Mouse (Mus musculus) neural tube, embryonic 13.5 days (tissue): Measurements from ENCODE around the gene S1pr4. TPM values are rescaled to one million over a fixed set of nuclear protein-coding genes. Genes with fewer than 3 reads are reported as not detected.

ENCODE experiments used
- ATAC-seq: fragments of 200-750 bp; cut with Nextera tagmentation; 2 replicates; pipeline ENCODE4 v1.8.0; 2017; ENCODE audit warnings: low read depth, mild to moderate bottlenecking, moderate TSS enrichment, moderate library complexity
- H3K27ac ChIP-seq: fragments of 300-500 bp; sonication (generic); replicated peaks from 2 replicates; pipeline ENCODE4 v1.5.1; 2015; ENCODE audit warnings: moderate library complexity, mild to moderate bottlenecking, inconsistent platforms
- H3K27me3 ChIP-seq: fragments of 300-500 bp; sonication (generic); 2 replicates; pipeline ENCODE4 v1.6.1; 2015; ENCODE audit warnings: mild to moderate bottlenecking, inconsistent platforms
- H3K36me3 ChIP-seq: fragments of 300-500 bp; sonication (generic); 2 replicates; pipeline ENCODE4 v1.6.1; 2015; ENCODE audit warnings: mild to moderate bottlenecking, inconsistent platforms
- H3K4me1 ChIP-seq: fragments of 300-500 bp; sonication (generic); replicated peaks from 2 replicates; pipeline ENCODE4 v1.6.1; 2015; ENCODE audit warnings: inconsistent platforms
- H3K4me2 ChIP-seq: fragments of 300-500 bp; sonication (generic); 2 replicates; pipeline ENCODE4 v1.6.1; 2015; ENCODE audit warnings: inconsistent platforms, mild to moderate bottlenecking, moderate library complexity
- H3K4me3 ChIP-seq: fragments of 300-500 bp; sonication (generic); 2 replicates; pipeline ENCODE4 v1.5.1; 2015; ENCODE audit warnings: mild to moderate bottlenecking, inconsistent platforms
- H3K9ac ChIP-seq: fragments of 300-500 bp; sonication (generic); 2 replicates; pipeline ENCODE4 v1.6.1; 2015; ENCODE audit warnings: moderate library complexity, mild to moderate bottlenecking, inconsistent platforms
- H3K9me3 ChIP-seq: fragments of 300-500 bp; sonication (generic); 2 replicates; pipeline ENCODE4 v1.6.1; 2016; ENCODE audit warnings: inconsistent platforms
- WGBS: fragments of 180-500 bp; shearing (Covaris S2); methylation state at CpG from one replicate; pipeline ENCODE4 v1.1.7; 2015; 5-methylcytosine and 5-hydroxymethylcytosine counted together
- polyA plus RNA-seq: library from polyadenylated mRNA; unstranded; fragments of >200 nt; fragmentation: Nextera tagmentation; extraction: Ambion mirVana; gene quantifications from 2 replicates; pipeline ENCODE4 v1.2.1, GENCODE M21; 2015

The S1pr4 gene
- polyA plus RNA-seq, 1 experiment from 2014 or later: 0.64 TPM

DNA sequence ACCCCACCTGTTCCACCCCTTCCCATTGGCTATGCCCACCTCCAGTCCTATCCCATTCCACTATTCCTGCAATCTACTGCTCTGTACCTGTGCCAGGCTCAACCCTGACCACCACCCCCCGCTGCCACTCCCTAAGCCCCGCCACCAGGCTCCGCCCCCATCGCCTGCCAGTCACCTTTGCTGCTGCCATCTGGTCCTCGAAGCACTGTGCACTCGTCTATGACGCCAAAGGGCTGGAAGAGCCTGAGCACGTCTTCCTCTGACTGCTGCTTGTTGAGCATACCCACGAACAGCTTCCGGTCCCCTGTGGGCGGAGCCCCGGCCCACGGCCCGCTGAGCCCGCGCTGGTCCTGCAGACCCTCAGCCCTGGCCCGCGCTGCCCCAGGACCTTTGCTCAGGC is 29.5 kb downstream of the S1pr4 start:
- 52% methylated on average over 18 of the region's 18 CpGs for WGBS
- no peak overlapping the region for H3K4me2 ChIP-seq
- no peak overlapping the region for H3K4me3 ChIP-seq
- peaks cover 44% of the 10 kb centered on the region for H3K27me3 ChIP-seq
- H3K9ac ChIP-seq: 0 out of 2 replicates have a peak overlapping the region, but pooled peaks have one; percentile 26
- no peak overlapping the region for H3K27ac ChIP-seq
- peaks cover 51% of the 10 kb centered on the region for H3K36me3 ChIP-seq
- no peaks in the 10 kb centered on the region for H3K9me3 ChIP-seq
- ATAC-seq: no peak
- H3K4me1 ChIP-seq: peaks cover 41% of the 10 kb centered on the region

DNA sequence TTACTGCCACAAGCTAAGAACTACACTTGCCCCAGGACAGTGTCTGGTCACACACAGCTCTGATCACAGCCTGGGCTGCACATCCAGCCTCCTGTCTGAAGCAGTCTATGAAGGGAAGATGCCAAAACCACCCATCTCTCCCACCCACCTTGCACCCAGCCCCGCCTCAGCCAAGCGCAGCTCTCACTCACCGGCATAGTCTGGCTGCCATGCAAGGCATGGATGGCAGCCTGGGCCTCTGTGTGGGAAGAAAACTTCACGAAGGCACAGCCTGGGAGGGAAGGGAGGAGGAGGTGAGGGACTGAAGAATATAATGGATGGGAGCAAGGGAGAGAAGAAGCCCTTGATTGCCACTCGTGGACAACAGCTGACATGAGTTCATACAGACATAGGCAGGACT is 30.7 kb downstream of the S1pr4 start:
- no peaks in the 10 kb centered on the region for H3K9me3 ChIP-seq
- peaks cover 47% of the 10 kb centered on the region for H3K36me3 ChIP-seq
- H3K27me3 ChIP-seq: peaks cover 46% of the 10 kb centered on the region
- H3K9ac ChIP-seq: no peak overlapping the region
- no peak overlapping the region for H3K27ac ChIP-seq
- no peak for ATAC-seq
- H3K4me1 ChIP-seq: peaks cover 45% of the 10 kb centered on the region
- H3K4me3 ChIP-seq: no peak overlapping the region
- 84% methylated on average over 5 of the region's 5 CpGs for WGBS
- H3K4me2 ChIP-seq: no peak overlapping the region

DNA sequence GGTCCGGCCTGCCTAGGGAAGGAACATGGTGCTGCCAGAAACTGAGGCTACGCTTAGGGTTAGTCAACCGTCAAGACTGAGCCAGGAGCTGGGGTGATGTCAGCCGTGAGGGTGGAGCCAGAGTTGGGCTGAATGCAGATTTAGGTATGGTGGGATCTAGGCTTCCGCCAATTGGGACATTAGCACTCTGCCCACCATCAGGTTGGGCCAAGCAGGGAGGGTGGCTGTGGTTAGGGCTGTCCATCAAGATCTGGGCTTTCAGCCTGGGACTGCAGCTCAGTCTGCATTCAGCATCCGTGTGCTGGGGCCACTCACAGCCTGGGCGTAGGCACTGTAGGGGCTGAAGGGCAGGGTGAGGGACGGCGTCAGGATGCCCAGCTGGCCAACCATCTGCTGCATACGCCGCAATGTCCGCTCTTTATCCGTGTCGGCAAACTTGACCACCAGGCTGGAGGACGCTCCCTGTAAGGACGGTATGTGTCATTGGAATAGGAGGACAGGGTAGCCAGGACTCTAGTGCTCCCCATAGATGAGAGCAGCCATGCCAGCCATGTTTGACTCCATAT is 32.2 kb downstream of the S1pr4 start:
- no peaks in the 10 kb centered on the region for H3K9me3 ChIP-seq
- peaks cover 43% of the 10 kb centered on the region for H3K36me3 ChIP-seq
- no peak for ATAC-seq
- H3K4me2 ChIP-seq: no peak overlapping the region
- no peak overlapping the region for H3K9ac ChIP-seq
- peaks cover 53% of the 10 kb centered on the region for H3K27me3 ChIP-seq
- H3K27ac ChIP-seq: no peak overlapping the region
- WGBS: 86% methylated on average over 16 of the region's 16 CpGs
- peaks cover 33% of the 10 kb centered on the region for H3K4me1 ChIP-seq
- H3K4me3 ChIP-seq: no peak overlapping the region

DNA sequence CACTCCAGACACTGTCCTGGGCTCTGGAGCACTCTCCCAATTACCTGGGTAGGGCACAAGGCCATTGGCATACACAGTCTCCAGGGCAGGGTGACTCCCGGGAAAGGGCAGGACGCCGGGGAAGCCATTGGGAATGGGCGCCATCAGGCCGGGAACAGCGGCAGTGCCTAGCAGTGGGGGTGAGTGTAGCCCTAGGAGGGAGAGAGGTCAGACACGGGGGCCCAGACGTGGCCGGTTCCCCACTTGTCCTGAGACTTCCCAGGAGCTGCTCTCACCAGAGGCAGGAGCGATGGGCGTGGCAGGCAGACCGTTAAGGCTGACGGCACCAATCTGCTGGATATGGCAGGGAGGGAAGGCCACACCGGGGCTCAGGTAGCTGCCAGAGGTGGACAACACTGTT is 33.1 kb downstream of the S1pr4 start:
- H3K36me3 ChIP-seq: peaks cover 52% of the 10 kb centered on the region
- WGBS: 71% methylated on average over 14 of the region's 14 CpGs
- H3K4me2 ChIP-seq: no peak overlapping the region
- peaks cover 25% of the 10 kb centered on the region for H3K4me1 ChIP-seq
- no peak overlapping the region for H3K4me3 ChIP-seq
- H3K9me3 ChIP-seq: no peaks in the 10 kb centered on the region
- no peak overlapping the region for H3K27ac ChIP-seq
- H3K27me3 ChIP-seq: peaks cover 62% of the 10 kb centered on the region
- H3K9ac ChIP-seq: no peak overlapping the region
- ATAC-seq: no peak

DNA sequence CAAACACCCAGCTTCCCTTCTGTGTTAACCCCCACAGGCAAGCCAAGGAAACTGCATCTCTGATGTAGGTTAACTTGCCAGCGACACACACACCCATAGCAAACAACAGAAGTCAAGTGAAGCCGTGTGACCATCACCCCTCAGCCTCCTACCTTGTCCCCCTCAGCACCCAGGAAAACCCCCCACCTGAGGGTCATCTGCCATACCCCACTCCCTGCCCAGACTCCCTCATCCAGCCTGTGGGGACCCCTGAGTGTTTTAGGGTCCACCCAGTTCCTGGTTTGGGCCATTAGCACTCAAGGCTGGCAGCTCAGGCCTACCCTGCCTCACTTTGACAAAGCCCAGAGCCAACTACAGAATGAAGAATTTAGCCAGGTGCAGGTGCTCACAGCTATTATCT is 33.9 kb downstream of the S1pr4 start:
- Histone ChIP-seq H3K4me1 (peaks cover 19% of the 10 kb centered on the region), H3K27me3 (peaks cover 70% of the 10 kb centered on the region), H3K27ac (no peak overlapping the region), H3K4me2 (no peak overlapping the region), H3K36me3 (peaks cover 57% of the 10 kb centered on the region), H3K9me3 (no peaks in the 10 kb centered on the region), H3K9ac (no peak overlapping the region), H3K4me3 (no peak overlapping the region)
- WGBS: 83% methylated on average over 2 of the region's 2 CpGs
- no peak for ATAC-seq

DNA sequence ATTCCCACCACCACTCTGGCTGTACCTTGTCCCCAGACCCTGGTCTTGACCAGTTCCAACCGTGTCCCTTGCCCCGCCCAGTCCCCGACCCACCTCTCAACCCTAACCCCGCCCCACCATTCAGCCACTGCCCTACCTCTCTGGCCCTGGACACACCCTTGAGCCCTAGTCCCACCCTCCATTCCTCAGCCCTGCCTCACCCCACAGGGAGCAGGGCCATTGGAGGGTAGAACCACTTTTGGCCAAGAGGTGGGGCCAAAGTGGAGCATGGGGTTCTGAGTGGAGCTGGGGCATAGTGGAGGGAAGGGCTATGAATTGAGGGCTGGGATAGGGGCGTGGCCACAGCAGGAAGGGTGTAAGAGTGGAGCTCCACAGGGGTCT is 34.7 kb downstream of the S1pr4 start:
- Histone ChIP-seq H3K27ac (no peak overlapping the region), H3K27me3 (peaks cover 78% of the 10 kb centered on the region), H3K4me1 (peaks cover 12% of the 10 kb centered on the region; the same call in 1 of the 2 replicates), H3K4me3 (no peak overlapping the region), H3K4me2 (no peak overlapping the region), H3K9me3 (no peaks in the 10 kb centered on the region), H3K9ac (no peak overlapping the region), H3K36me3 (peaks cover 57% of the 10 kb centered on the region)
- no peak for ATAC-seq
- WGBS: 3% methylated on average over 5 of the region's 5 CpGs

DNA sequence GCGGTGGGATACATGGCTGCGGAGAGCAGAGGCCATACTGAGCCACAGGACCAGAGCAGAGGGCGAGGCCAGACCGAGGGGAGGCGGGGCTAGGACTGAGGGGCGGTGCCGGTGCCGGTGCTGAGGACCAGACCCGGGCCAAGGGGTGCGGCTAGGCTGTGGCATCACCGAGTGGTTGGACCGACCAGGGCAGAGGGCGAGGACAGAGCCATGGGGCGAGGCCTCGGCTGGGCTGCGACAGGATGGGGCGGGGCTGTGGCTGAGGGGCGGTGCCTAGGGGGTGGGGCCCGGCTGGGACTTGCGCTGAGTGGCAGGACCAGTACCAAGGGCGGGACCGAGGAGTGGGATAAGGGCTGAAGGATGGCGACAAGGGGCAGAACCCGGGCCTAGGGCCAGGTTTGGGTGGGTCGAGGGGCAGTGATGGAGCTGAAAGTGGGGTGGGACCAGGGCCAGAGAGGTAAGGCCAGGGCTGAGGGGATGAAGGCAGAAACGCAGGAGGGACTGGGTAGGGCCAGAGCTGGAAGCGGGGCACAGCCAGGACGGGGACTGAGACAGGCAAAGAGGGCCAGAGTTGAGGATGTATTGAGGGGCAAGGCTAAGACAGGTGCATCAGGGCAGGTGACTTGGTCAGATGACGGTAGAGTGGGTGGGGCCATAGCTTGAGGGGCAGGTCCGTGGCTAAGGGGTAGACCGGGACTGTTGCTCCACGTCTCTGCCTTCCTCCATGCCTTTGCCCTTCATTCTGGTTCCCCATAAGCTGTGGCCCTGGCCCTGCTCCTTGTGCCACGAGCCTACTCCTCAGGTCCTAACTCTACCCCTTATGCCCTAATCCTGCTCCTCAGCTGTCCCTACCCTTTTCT is 35.3 kb downstream of the S1pr4 start:
- H3K4me3 ChIP-seq: peak overlapping the region; percentile 32
- peaks cover 57% of the 10 kb centered on the region for H3K36me3 ChIP-seq

DNA sequence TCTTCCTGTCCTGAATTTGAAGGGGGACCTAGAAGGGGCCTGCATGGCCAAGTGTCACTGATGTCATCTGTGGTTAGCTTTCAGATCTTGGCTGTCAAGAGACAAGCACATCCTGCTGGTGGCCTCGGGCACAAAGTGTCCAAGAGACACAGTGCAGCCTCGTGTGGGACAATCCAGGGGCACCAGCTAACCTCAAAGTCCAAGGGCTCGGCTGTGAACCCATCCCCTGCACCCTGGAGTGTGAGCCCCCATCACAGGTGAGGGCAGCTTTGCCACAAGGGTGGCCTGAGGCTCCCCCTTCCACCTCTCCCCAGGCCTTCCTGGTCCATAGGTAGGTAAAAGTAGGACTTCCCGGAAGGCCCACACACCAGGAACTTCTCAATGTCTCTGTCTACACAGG is 36.4 kb downstream of the S1pr4 start:
- no peaks in the 10 kb centered on the region for H3K9me3 ChIP-seq
- peaks cover 47% of the 10 kb centered on the region for H3K36me3 ChIP-seq
- 80% methylated on average over 4 of the region's 4 CpGs for WGBS
- peak overlapping the region; percentile 52; the same call in 1 of the 2 replicates for H3K4me2 ChIP-seq
- ATAC-seq: no peak
- H3K27ac ChIP-seq: no peak overlapping the region
- H3K9ac ChIP-seq: no peak overlapping the region
- peaks cover 96% of the 10 kb centered on the region for H3K27me3 ChIP-seq
- H3K4me1 ChIP-seq: peaks cover 12% of the 10 kb centered on the region; the same call in 1 of the 2 replicates
- no peak overlapping the region for H3K4me3 ChIP-seq

More for the DNA sequence above, 35.3 kb downstream of the S1pr4 start:
- Histone ChIP-seq H3K27ac (no peak overlapping the region), H3K4me2 (peak overlapping the region; percentile 52), H3K9me3 (no peaks in the 10 kb centered on the region), H3K4me1 (peaks cover 12% of the 10 kb centered on the region; the same call in 1 of the 2 replicates), H3K9ac (peak overlapping the region; percentile 27; the same call in 1 of the 2 replicates), H3K27me3 (peaks cover 85% of the 10 kb centered on the region)
- WGBS: 4% methylated on average over 33 of the region's 33 CpGs
- ATAC-seq: peak; percentile 68

DNA sequence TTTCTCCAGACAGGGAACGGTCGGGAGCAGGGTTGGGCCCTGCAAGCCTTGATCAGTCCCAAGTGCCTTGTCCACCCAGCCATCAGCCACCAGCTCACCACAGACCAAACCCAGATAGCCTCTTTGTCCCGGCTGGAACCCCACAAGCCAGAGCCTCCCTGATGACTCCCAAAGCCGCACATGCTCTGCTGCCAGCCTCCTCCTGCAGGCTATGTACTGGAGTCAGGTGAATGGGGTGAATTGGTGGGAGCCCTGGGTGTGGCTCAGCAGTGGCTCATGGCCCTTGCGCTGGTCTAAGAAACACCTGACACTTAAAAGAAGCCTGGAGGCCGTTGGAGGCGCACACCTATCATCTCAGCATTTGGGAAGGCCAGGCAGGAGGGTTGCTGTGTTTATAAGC is 37.0 kb downstream of the S1pr4 start:
- Histone ChIP-seq H3K4me2 (no peak overlapping the region), H3K27me3 (peaks cover 96% of the 10 kb centered on the region), H3K9me3 (no peaks in the 10 kb centered on the region), H3K9ac (no peak overlapping the region), H3K27ac (no peak overlapping the region), H3K4me1 (peaks cover 12% of the 10 kb centered on the region; the same call in 1 of the 2 replicates), H3K4me3 (no peak overlapping the region), H3K36me3 (peaks cover 41% of the 10 kb centered on the region)
- 75% methylated on average over 7 of the region's 7 CpGs for WGBS
- no peak for ATAC-seq

DNA sequence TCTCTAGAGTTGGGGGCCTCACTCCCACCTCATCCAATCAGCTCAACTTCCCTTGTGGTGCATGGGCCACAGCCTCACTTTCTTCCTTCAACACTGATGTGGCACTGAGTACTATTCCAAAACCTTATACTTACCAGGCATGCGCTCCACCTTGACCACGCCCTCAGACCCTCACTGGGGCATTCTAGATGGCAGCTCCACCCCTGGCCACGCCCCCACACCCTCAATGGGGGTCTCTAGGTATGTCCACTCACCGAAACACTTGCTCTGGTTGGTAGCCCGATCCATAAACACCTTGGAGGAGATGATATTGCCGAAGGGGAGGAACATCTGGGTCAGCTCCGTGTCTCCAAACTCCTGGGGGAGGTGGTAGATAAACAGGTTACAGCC is 37.5 kb downstream of the S1pr4 start:
- no peak for ATAC-seq
- Histone ChIP-seq H3K9me3 (no peaks in the 10 kb centered on the region), H3K4me3 (no peak overlapping the region), H3K27ac (no peak overlapping the region), H3K9ac (no peak overlapping the region), H3K4me1 (peaks cover 12% of the 10 kb centered on the region; the same call in 1 of the 2 replicates), H3K36me3 (peaks cover 36% of the 10 kb centered on the region), H3K27me3 (peaks cover 96% of the 10 kb centered on the region), H3K4me2 (no peak overlapping the region)
- 37% methylated on average over 7 of the region's 7 CpGs for WGBS

DNA sequence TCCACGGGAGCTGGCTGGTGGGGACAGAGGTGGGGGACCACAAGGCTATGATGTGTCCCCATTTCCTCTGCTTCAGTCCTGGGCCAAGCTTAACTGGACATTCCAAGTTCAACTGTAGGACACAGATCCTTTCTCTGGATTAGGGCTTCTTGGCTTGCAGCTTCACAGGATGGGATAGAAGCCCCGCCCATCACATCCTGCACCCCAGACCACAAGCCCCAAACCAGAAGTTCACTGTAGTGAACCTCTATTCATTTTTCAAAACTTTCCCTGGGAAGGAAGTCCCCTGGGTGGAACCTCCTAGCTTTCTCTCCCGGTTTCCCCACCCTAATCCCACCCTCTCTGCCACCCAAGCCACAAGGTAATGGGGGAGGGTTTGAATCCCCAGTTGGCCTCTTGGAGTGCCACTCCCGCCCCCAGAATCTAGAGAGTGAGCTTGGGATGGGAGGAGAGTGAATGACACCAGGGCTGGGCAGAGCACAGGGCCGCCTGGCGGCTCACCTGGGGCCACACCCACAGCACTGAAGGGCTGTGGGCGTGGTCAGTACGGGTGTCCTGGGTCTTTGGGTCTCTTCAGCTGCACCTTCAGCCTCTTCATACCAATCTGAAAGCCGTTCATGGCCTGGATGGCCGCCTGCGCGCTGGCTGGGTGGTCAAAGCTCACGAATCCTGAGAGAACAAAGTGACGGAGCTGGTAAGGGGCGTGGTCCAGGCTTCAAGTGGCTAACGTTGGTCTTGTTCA is 38.1 kb downstream of the S1pr4 start:
- no peaks in the 10 kb centered on the region for H3K9me3 ChIP-seq
- peaks cover 12% of the 10 kb centered on the region; the same call in 1 of the 2 replicates for H3K4me1 ChIP-seq
- peaks cover 99% of the 10 kb centered on the region for H3K27me3 ChIP-seq
- no peak overlapping the region for H3K9ac ChIP-seq
- ATAC-seq: no peak
- no peak overlapping the region for H3K4me3 ChIP-seq
- H3K36me3 ChIP-seq: peaks cover 30% of the 10 kb centered on the region
- WGBS: 9% methylated on average over 16 of the region's 16 CpGs
- H3K4me2 ChIP-seq: no peak overlapping the region
- no peak overlapping the region for H3K27ac ChIP-seq

DNA sequence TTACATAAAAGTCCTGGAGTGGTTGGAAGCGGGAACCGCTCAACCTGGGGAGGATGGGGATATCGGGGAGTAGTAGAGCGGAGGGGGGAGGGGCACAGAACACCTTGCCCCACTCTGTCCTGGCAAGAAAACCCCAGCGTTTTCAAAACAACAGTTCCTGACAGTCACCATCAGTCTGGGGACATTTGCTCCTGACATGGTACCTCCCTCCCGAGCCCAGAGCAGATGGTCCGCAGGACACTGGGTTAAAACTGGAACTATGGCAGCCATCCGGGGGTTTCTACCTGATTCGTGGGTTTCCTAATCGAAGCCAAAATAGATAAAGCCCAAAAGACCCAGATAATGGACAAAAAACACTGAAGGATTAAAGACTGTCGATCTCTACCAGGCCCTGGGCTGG is 39.0 kb downstream of the S1pr4 start:
- peaks cover 21% of the 10 kb centered on the region for H3K36me3 ChIP-seq
- no peak overlapping the region for H3K9ac ChIP-seq
- H3K27me3 ChIP-seq: peaks cover 99% of the 10 kb centered on the region
- ATAC-seq: no peak
- 36% methylated on average over 11 of the region's 11 CpGs for WGBS
- no peaks in the 10 kb centered on the region for H3K9me3 ChIP-seq
- H3K4me1 ChIP-seq: peaks cover 12% of the 10 kb centered on the region; the same call in 1 of the 2 replicates
- no peak overlapping the region for H3K4me3 ChIP-seq
- H3K27ac ChIP-seq: no peak overlapping the region
- no peak overlapping the region for H3K4me2 ChIP-seq
